Mouse (Mus musculus): ENCODE data around the gene Ism1.
A peak's percentile ranks its signal among the peaks of the same experiment; 100 is the strongest.

Ism1 gene

GRCm38 (mm10) chr2:139677809-139678274 lies at the start of gene Ism1:
Gene Ism1, plus strand, starts transcription at chr2:139678178.
- DNase-seq (ENCODE audit: low spot score in 2 of 2): peak in 1 of 2 experiments; percentile 14

DNA sequence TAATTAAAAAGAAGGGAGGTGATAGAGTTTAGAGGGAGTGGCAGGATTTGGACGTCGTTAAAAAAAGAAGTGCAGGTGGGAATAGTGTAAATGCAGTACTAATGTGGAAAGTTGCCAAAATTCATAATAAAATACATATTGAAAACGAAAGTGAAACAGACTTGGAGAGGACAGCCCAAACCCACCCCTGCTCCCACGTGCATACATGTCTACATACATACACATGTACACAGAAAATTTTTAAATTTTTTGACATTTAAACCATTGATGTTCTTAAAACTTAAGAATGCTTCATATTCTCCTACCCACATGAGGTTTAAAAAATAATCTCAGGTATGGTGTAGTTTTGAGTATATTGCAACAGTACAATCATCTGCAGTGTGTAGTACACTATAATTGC lies 49.2 kb upstream of the Ism1 start:
- DNase-seq (ENCODE audit: low spot score in 2 of 2): no peak

DNA sequence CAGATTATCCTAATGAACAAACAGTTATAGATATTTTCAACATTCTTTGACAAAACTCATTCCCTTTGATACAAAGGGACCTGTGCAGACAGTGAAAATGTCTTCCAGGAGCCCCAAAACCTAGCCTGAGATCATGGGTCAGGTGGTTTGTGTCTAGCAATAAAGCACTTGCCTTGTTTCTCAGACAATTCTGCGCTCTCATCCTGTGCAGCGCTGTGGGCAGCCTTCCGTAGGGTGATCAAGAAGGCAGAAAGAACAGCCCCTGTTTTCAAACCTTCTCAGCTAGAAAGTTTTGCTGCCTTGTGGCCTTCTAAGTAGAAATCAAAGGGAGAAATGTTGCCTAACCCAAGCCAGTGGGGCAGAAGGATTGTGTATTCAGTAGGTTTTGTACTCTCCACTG lies 48.3 kb upstream of the Ism1 start:
- no peak for DNase-seq (ENCODE audit: low spot score in 2 of 2)

DNA sequence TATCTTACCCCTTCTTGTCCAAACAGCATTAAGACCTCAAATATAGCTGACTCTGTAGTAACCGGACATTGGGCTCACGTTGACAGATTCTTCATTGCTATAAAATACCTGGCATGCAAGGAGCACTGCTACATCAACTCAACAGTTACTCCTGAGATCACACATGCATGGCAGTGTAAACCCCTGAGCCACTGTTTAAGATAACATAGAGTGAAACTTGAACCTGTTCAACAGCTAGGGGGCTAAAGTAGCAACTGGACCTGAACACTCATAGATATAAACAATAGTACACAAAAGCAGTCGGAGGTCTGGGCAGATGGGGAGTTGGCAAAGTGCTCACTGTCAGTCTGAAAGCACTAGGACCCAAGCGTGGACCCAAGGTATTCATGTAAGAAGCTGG lies 43.5 kb upstream of the Ism1 start:
- DNase-seq (ENCODE audit: low spot score in 2 of 2): no peak

DNA sequence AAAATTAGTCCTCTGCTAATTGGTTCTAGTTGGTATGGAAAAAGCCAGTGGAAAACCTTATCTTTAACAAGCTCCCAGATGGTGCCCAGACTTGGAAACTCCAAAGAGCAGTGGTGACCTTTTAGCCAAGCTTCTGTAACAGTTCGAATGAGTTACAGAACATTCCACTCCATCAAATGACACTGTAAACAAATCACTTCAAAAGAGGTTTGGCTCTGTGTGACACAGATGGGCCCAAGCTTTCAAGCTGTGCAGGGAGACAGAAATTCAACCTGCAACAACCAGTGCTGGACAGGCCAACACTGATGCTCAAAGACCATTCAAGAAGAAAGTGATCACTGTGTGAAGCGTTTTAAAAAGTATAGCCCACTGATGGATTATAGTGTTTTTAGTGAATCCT lies 40.1 kb upstream of the Ism1 start:
- no peak for DNase-seq (ENCODE audit: low spot score in 2 of 2)

DNA sequence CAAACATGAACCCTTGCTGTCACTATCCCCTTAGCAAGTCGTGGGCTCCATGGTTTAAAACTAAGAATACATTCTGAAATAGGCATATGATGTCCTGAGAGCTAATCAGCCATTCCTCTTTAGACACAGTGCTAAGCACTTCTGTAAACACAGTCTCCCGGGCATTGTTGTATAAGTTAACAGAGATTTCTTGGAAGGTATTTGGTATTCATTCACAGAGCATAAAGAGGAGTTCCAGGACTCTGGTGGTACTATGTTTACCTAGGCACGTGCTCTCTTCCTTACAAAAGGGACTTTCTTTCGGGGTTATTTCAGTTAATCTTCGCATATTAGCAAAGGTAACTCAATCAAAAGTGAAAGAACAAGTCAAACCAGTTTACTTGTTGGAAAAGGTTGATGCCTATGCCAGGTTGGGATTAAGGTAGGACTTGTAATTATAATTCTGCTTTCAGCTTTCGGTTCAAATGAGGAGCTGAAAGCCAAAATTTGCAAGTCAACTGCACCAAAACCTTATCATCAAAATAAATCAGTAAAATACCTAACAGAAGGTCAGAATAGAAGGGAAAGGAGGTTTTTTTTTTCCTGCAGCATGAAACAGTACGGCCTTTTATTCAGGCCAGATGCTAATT lies 36.1 kb upstream of the Ism1 start:
- no peak for DNase-seq (ENCODE audit: low spot score in 2 of 2)

- no peak for DNase-seq (ENCODE audit: low spot score in 2 of 2)
Observed at GRCm38 (mm10) chr2:139649518-139649917, 28.5 kb upstream of the Ism1 start.

GRCm38 (mm10) chr2:139656750-139657149 lies 21.2 kb upstream of the Ism1 start:
- no peak for DNase-seq (ENCODE audit: low spot score in 2 of 2)

DNA sequence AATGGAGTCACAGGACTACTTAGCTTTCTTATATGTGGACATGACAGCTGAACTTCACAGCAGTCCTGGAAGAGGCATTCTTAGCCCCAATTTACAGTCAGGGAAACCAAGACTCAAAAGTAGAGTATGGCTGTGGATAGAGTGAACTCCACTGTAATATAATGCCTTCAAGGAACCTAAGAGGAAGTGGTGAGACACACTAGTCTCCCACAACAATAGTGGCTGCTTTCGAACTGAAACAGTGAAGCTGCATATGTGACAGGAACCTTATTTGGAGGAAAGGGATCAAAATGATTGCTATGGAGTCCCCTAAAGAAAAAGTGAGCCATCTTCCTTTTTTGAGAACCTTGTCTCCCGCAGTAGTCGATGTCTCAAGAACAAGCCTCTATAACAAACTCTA lies 6.1 kb upstream of the Ism1 start:
- no peak for DNase-seq (ENCODE audit: low spot score in 2 of 2)

DNA sequence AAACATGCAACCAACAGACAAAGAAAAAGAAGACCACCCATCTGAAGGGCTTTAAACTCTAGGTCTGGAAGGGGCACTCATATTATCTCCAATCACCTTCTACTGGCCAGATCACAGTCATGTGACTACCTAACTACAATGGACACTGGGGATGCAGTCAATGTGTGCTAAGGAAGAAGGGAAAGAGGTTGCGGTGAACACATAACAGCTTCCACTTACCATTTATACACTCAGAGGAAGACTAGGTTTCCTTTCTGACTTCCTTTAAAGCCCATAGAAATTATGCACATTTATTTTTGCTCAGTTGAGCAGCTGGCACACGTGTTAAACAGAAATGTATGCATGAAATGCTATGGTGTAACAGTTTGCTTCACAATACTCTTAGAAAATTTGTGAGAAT lies 5.6 kb upstream of the Ism1 start:
- DNase-seq (ENCODE audit: low spot score in 2 of 2): no peak

GRCm38 (mm10) chr2:139677065-139677762 lies 764 bp upstream of the Ism1 start:
- DNase-seq (ENCODE audit: low spot score in 2 of 2): peak in 1 of 2 experiments; percentile 12

GRCm38 (mm10) chr2:139678275-139679140 lies 530 bp downstream of the Ism1 start:
- peak in 1 of 2 experiments; percentile 13 for DNase-seq (ENCODE audit: low spot score in 2 of 2)

GRCm38 (mm10) chr2:139682540-139682939 lies 4.6 kb downstream of the Ism1 start:
- no peak for DNase-seq (ENCODE audit: low spot score in 2 of 2)

DNA sequence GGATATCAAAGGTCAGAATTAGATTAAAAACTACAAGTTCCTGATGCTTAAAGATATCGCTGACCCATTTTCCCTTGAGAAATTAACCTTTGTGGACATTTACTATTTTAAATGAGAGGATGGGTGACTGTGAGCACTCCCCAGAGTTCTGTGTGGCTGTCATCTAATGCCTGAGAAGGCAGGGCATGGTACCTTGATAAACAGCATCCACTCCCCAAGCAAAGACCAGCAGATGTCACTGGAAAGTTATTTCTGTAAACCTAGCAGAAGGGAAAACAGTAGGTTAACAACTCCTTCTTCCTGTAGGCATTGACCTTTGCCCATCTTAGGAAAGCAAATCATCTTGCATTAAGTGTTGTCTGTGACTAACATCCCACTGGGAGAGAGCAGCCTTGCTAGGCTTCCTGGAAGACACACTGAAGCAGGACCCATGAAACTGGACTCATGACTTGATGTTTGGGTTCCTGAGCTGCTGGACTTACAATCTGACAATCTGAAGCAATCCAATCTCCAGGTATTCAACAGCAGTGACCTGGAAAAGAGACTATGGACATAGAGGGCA lies 11.5 kb downstream of the Ism1 start:
- DNase-seq (ENCODE audit: low spot score in 2 of 2): no peak

DNA sequence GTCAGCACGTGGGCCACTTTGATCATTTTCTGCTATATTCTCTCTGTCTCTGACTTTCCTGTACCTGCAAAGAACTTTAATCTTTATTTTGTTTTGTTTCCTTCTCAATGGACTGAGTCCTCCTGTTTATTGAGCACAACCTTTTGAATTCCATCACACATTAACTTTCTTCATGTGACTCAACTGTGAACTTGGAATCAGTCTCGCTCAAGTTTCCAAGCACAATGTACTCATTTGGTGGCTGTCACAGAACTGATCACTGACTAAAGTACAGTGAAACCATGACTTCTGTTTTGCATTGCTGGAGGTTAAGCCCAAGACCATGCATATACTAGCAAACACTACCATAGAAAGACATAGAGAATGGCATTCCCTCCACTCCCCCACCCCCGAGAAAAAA lies 15.5 kb downstream of the Ism1 start:
- DNase-seq (ENCODE audit: low spot score in 2 of 2): no peak

DNA sequence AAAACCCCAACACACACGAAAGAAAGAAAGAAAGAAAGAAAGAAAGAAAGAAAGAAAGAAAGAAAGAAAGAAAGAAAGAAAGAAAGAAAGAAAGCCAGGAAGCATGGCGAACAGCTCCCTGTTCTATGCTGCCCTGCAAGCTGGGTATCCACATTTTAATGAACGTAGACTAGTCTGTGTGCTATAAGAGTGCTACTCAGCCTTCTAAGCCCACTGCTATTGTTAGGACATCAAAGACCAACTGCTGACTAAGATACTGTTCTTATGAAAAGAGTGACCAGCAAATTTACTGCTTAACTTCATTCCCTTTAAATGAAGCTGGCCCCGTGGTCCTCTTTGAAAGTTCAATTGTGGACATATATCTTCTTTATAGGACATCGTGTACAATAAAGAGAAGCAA lies 16.7 kb downstream of the Ism1 start:
- DNase-seq (ENCODE audit: low spot score in 2 of 2): no peak

- DNase-seq (ENCODE audit: low spot score in 2 of 2): no peak
Observed at GRCm38 (mm10) chr2:139696578-139696977, 18.6 kb downstream of the Ism1 start.

DNA sequence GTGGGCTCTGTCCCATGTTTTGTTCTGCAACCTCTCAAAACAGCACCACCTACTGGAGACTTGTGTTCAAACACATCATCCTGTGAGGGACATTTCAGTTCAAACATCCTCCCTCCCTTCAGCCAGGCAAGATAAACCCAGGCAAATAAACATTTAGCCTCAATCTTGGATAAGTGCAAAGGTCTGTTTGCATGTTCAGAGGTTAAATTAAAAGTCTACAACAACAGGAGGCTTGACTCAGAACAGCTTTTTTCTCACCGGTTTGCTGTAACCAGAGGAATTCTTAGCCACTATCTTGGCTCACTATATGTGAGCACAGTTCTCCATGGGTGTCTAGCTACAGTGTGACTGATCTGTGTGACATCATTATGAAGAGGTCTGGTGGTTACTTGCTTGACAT lies 22.6 kb downstream of the Ism1 start:
- no peak for DNase-seq (ENCODE audit: low spot score in 2 of 2)

DNA sequence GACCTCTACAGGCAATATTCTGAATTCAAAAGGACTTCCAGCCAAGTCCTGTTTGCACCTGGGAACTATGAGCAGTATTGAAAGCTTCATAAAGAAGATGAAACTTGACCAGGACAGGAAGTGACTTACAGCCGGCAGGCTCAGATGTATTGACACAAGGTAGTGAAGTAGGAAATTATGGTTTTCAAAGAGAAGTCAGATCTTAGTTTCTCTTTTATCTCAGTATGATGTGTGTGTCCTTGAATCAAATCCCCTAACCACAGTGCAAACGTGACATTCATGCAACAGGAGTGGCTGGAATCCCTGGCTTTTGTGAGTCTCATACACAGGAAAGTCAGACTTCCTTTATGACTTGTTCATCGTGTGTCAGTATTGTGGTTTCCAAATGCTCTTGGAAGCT lies 27.0 kb downstream of the Ism1 start:
- DNase-seq (ENCODE audit: low spot score in 2 of 2): no peak

DNA sequence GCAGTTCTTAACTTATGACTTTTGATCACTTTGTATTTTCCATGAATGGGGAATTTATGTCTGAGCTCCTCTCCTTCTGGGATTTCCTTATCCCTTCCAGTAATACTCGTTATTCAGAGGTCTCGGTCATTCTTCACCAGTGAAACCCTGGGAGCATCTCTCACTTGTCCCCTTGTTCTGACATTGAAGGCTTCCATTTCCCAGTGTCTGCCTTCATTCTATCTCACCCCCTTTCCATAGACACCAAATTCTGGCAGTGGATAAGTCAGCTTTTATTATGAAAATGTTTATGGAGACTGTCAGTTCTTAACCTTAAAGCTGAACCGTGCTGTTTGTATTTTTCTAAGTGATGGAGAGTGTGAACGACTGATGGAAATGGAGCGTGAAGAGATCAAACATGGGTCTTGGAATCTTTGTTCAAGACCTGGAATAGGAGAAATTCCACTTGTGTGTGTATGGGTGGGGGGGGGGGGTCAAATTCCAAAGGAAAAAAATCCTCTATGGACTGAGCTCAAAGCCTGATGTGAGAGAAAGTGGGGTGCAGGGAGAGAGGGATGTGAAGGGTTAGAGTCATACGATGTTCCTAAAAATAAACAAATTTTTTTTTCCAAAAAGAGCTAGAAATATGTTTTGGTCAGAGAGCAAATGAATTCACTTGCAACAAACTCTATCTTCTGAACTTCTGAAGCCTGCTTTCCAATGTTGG lies 30.4 kb downstream of the Ism1 start:
- DNase-seq (ENCODE audit: low spot score in 2 of 2): no peak

- no peak for DNase-seq (ENCODE audit: low spot score in 2 of 2)
Observed at GRCm38 (mm10) chr2:139711640-139712039, 33.7 kb downstream of the Ism1 start.

DNA sequence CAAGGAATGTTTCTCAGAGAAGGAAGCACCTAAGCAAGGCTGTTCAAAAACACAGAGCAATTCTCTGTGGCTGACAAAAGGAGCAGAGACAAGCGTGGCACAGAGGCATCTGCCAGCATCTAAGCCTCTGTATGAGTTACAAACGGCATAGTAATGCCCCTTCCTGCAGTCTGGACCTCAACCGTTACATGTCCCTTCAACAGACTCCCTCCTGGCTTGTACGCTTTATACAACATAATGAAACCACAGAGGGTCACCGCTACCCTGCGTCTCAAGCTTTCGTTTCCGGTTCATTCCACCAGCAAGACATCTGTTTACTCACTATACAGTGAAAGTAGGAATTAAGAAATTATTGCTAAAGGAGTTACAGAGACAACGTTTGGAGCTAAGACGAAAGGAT lies 34.1 kb downstream of the Ism1 start:
- DNase-seq (ENCODE audit: low spot score in 2 of 2): no peak
